Mouse (Mus musculus) kidney, adult 11 months (tissue): ENCODE measurements around the gene Olfr1242.

ENCODE experiments used
- DNase-seq: peaks from one replicate; pipeline ENCODE4 v3.0.0; 2022

The Olfr1242 gene

GRCm38 (mm10) chr2:89498235-89498634 lies at the start of gene Olfr1242:
TSS of gene Olfr1242 (minus strand) at chr2:89498335.
- DNase-seq = no peak

GRCm38 (mm10) chr2:89544516-89544915 lies 46.4 kb upstream of the Olfr1242 start:
- no peak for DNase-seq

GRCm38 (mm10) chr2:89539923-89540322 lies 41.8 kb upstream of the Olfr1242 start:
- no peak for DNase-seq

GRCm38 (mm10) chr2:89531387-89531786 lies 33.3 kb upstream of the Olfr1242 start, which contains the start of gene Olfr1243:
TSS of gene Olfr1243 (minus strand) at chr2:89531487.
- no peak for DNase-seq

DNA sequence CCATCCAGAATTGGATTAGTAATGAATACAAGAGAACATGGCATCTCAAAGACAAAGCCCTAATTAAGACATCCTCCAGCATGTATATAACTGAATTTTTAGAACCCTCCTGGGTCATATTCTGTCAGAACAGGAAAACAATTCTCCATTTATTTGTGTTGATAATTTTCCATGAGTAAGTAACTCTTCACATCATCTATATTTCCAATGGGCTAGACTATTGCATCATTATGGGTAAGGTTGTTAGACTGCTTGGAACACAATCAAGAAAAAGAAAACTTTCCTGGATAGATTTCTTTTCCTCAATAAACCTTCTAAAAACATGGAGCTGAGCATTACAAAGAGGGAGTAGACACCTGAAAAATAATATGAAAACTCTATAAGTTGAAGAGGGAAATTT lies 11.1 kb downstream of the Olfr1242 start, which contains the start of gene Olfr1241:
Gene Olfr1241 (minus strand): TSS at position 101 of the 400 bp plus-strand sequence.
- no peak for DNase-seq

- no peak for DNase-seq
Observed at GRCm38 (mm10) chr2:89442900-89443299, 55.2 kb downstream of the Olfr1242 start, which contains the start of gene Olfr1240. TSS of gene Olfr1240 (minus strand) at chr2:89443000.
